19 mouse cellular contexts compared by ENCODE assay signal in the genomic region with DNA sequence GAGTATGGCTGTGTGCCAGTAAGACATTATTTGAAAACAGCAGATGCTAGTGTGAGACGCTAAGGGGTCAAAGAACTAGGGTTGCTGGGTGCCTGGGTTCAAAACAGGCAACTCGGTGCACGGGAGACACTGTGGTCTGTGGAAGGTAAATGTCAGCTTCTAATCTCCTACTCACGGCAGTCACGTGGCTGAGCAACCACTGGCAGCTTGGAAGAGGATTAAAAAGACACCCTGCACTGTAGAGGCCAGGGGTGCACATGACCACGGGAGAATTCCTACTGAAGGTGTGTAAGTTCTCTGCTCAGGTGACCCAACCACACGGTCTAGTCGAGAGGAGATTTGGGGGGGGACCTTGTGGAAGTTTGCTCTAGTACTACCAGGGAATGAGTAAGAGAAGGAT.
"Had no signal": no experiment of that assay in that cellular context is flagged by ENCODE, and none has a peak within 500 bp of the region (broad histone marks: within the 10 kb centered on the region; RNA-seq: fewer than 3 reads in every experiment).

No protein-coding gene starts in this region.

- ATAC-seq: liver, embryonic 12.5 days; midbrain, embryonic 13.5 days; midbrain, embryonic 16.5 days had no signal

- H3K4me3 ChIP-seq: layer of hippocampus, adult 2 months; limb, embryonic 10.5 days; limb, embryonic 13.5 days; liver, embryonic 12.5 days; liver, embryonic 15.5 days; lung, embryonic 15.5 days; midbrain, embryonic 10.5 days; midbrain, embryonic 13.5 days; myocyte had no signal

- H3K9me3 ChIP-seq: limb, embryonic 10.5 days; limb, embryonic 13.5 days; liver, embryonic 12.5 days; liver, embryonic 15.5 days; lung, embryonic 15.5 days; midbrain, embryonic 10.5 days; midbrain, embryonic 13.5 days had no signal

- H3K36me3 ChIP-seq: liver, embryonic 12.5 days; liver, embryonic 15.5 days had no signal

- H3K4me2 ChIP-seq: limb, embryonic 13.5 days; liver, embryonic 12.5 days; liver, embryonic 15.5 days; lung, embryonic 15.5 days; midbrain, embryonic 13.5 days had no signal

- H3K27ac ChIP-seq: layer of hippocampus, adult 2 months; limb, embryonic 10.5 days; limb, embryonic 13.5 days; liver, embryonic 12.5 days; liver, embryonic 15.5 days; lung, embryonic 15.5 days; macrophage; midbrain, embryonic 10.5 days; midbrain, embryonic 13.5 days; stomach, postnatal 0 days had no signal

- H3K27me3 ChIP-seq: limb, embryonic 13.5 days; liver, embryonic 15.5 days; lung, embryonic 15.5 days; midbrain, embryonic 13.5 days had no signal

- H3K4me1 ChIP-seq: liver, embryonic 12.5 days had no signal

- H3K9ac ChIP-seq: limb, embryonic 13.5 days; liver, embryonic 12.5 days; liver, embryonic 15.5 days; lung, embryonic 15.5 days; midbrain, embryonic 13.5 days had no signal

- DNase-seq: layer of hippocampus, adult 9-11 months; liver; lung, adult 18-20 months; lung, postnatal 14 days; thymus, adult 2 months; thymus, postnatal 14 days; thymus, postnatal 4 days had no signal
